Mouse (Mus musculus) C2C12 (cell line): ENCODE measurements around the gene Gdf1.

ENCODE experiments used
- CTCF ChIP-seq: IDR thresholded peaks from one replicate; pipeline ENCODE4 v1.5.1; 2011; ENCODE audit not compliant: control insufficient read depth, insufficient read depth, insufficient read length
- MAX ChIP-seq: IDR thresholded peaks from one replicate; pipeline ENCODE4 v1.6.1; 2011; ENCODE audit warnings: mild to moderate bottlenecking, control low read depth
- MYOD1 ChIP-seq: IDR thresholded peaks from one replicate; pipeline ENCODE4 v1.6.1; 2011; ENCODE audit warnings: low read depth; ENCODE audit not compliant: control insufficient read depth, insufficient read length
- USF1 ChIP-seq: IDR thresholded peaks from one replicate; pipeline ENCODE4 v1.6.1; 2011; ENCODE audit warnings: low read depth, mild to moderate bottlenecking, control low read depth, moderate library complexity

GRCm38 (mm10) chr8:70342007-70342406, 12.4 kb downstream of the Gdf1 start:
- TF ChIP-seq USF1 (no peak), CTCF (no peak), MYOD1 (no peak), MAX (no peak)
